Comparison of ENCODE assay signal across 9 mouse cellular contexts in the genomic region with DNA sequence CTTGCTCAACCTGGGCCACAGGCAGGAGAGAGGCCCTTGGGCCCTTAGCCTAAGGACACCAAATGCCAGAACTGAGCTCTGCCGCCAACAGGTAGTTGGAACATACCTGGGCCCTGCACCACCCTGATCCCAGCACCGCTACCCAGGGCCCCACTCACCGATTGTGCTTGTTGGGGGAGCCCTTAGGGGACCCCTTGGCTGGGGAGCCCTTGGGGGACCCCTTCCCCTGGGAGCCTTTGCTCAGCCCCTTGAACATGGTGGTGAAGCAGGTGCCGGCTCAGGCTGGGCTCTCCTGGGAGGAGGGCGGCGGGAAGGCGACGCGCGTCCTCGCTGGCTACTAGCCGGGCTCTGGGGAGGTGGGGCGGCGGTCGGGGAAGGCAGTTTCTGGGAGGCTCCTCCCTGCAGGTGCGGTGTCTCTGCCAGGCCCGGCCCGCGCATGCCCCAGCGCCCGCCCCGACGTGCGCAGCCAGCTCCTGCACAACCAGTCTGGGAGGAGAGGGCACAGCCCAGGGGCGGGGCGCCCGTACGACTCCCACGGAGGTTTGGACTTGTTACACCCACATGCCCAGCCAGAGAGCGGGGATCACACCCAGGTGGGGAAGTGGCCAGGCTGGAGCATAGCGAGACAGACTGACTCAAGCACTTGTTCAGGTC. TPM values are rescaled to one million over a fixed set of nuclear protein-coding genes. Genes with fewer than 3 reads are reported as not detected.
DNase-seq lines count a peak whose midpoint lies in the region; ATAC-seq and TF ChIP-seq lines count a peak whose summit lies in the region.
"Had no signal": no experiment of that assay in that cellular context is flagged by ENCODE, and none has a peak within 500 bp of the region (broad histone marks: within the 10 kb centered on the region; RNA-seq: fewer than 3 reads in every experiment).

A gene (minus strand): TSS at position 336 of the 654 bp plus-strand sequence.

- peak within 1 kb of the TSS; percentile 24 for H3K4me3 ChIP-seq in hindbrain, embryonic 10.5 days
- H3K4me3 ChIP-seq in hindbrain, embryonic 11.5 days (ENCODE audit: low read depth, low read length) = no peak within 1 kb of the TSS
- no peak within 1 kb of the TSS for H3K4me3 ChIP-seq in forebrain, embryonic 14.5 days (ENCODE audit: low read depth, low read length)
- peak within 1 kb of the TSS; percentile 27 for H3K4me3 ChIP-seq in lung, embryonic 14.5 days (ENCODE audit: low read depth, low read length)

- no peak for DNase-seq in hindbrain, embryonic 10.5 days (ENCODE audit: low spot score)
- DNase-seq in hindbrain, embryonic 11.5 days (ENCODE audit: low spot score) = no peak
- DNase-seq in forebrain, embryonic 14.5 days (ENCODE audit: low spot score) = no peak
- peak; percentile 97 for DNase-seq in kidney, adult 8-10 months
- peak; percentile 79 for DNase-seq in lung, embryonic 14.5 days
- peak; percentile 65 for DNase-seq in testis, postnatal 10 days (ENCODE audit: low spot score)
- DNase-seq in left cerebral cortex, adult 18-20 months (ENCODE audit: low spot score in 2 of 2) = no peak
- DNase-seq in cerebellum, adult 11-12 months = no peak

- no peaks in the 10 kb centered on the region for H3K9me3 ChIP-seq in hindbrain, embryonic 10.5 days
- no peaks in the 10 kb centered on the region for H3K9me3 ChIP-seq in hindbrain, embryonic 11.5 days (ENCODE audit: control insufficient read depth, low read length)
- no peaks in the 10 kb centered on the region for H3K9me3 ChIP-seq in forebrain, embryonic 14.5 days (replicated peaks; ENCODE audit: control insufficient read depth, low read length)
- H3K9me3 ChIP-seq in lung, embryonic 14.5 days (ENCODE audit: low read depth, low read length) = no peaks in the 10 kb centered on the region

- peaks cover 5% of the 10 kb centered on the region for H3K36me3 ChIP-seq in hindbrain, embryonic 10.5 days
- H3K36me3 ChIP-seq in hindbrain, embryonic 11.5 days (ENCODE audit: control insufficient read depth, insufficient read depth, low read length) = no peaks in the 10 kb centered on the region
- H3K36me3 ChIP-seq in forebrain, embryonic 14.5 days (ENCODE audit: control insufficient read depth, insufficient read depth, low read length) = peaks cover 3% of the 10 kb centered on the region; the same call in 1 of the 2 replicates
- 0 out of 2 replicates have a peak, but pooled peaks cover under 1% of the 10 kb centered on the region for H3K36me3 ChIP-seq in lung, embryonic 14.5 days (ENCODE audit: insufficient read depth)

- H3K4me2 ChIP-seq in hindbrain, embryonic 11.5 days (replicated peaks; ENCODE audit: low read depth, low read length) = no peak within 1 kb of the TSS
- no peak within 1 kb of the TSS for H3K4me2 ChIP-seq in forebrain, embryonic 14.5 days (ENCODE audit: low read length)
- peak within 1 kb of the TSS; percentile 60 for H3K4me2 ChIP-seq in lung, embryonic 14.5 days

- peaks cover 47% of the 10 kb centered on the region for H3K4me1 ChIP-seq in hindbrain, embryonic 10.5 days (replicated peaks)
- no peaks in the 10 kb centered on the region for H3K4me1 ChIP-seq in hindbrain, embryonic 11.5 days (replicated peaks; ENCODE audit: control insufficient read depth, insufficient read depth, low read length)
- H3K4me1 ChIP-seq in forebrain, embryonic 14.5 days (ENCODE audit: control insufficient read depth, insufficient read depth, low read length) = no peaks in the 10 kb centered on the region
- no peaks in the 10 kb centered on the region for H3K4me1 ChIP-seq in lung, embryonic 14.5 days (ENCODE audit: insufficient read depth)

- H3K27me3 ChIP-seq in hindbrain, embryonic 10.5 days (ENCODE audit: insufficient read depth, poor library complexity, severe bottlenecking) = peaks cover 53% of the 10 kb centered on the region
- H3K27me3 ChIP-seq in hindbrain, embryonic 11.5 days (ENCODE audit: control insufficient read depth, insufficient read depth, low read length) = peaks cover 15% of the 10 kb centered on the region
- H3K27me3 ChIP-seq in forebrain, embryonic 14.5 days (replicated peaks; ENCODE audit: control insufficient read depth, insufficient read depth, low read length) = peaks cover 10% of the 10 kb centered on the region; the same call in 1 of the 2 replicates
- H3K27me3 ChIP-seq in lung, embryonic 14.5 days (ENCODE audit: insufficient read depth, low read length) = peaks cover 20% of the 10 kb centered on the region; the same call in 1 of the 2 replicates
- H3K27me3 ChIP-seq: Patski had no signal

- peak within 1 kb of the TSS; percentile 18; the same call in 1 of the 2 replicates for H3K27ac ChIP-seq in hindbrain, embryonic 10.5 days
- no peak within 1 kb of the TSS for H3K27ac ChIP-seq in hindbrain, embryonic 11.5 days (ENCODE audit: low read depth, low read length)
- H3K27ac ChIP-seq in forebrain, embryonic 14.5 days (ENCODE audit: low read depth, low read length) = no peak within 1 kb of the TSS
- peak within 1 kb of the TSS; percentile 47; the same call in 1 of the 2 replicates for H3K27ac ChIP-seq in lung, embryonic 14.5 days (ENCODE audit: low read depth)

- WGBS in hindbrain, embryonic 10.5 days = 13% methylated on average over 31 of the region's 31 CpGs
- 17% methylated on average over 29 of the region's 31 CpGs for WGBS in hindbrain, embryonic 11.5 days
- WGBS in forebrain, embryonic 14.5 days = 9% methylated on average over 29 of the region's 31 CpGs
- 10% methylated on average over 31 of the region's 31 CpGs for WGBS in lung, embryonic 14.5 days

- H3K9ac ChIP-seq in hindbrain, embryonic 11.5 days (ENCODE audit: low read depth, low read length) = no peak within 1 kb of the TSS
- H3K9ac ChIP-seq in forebrain, embryonic 14.5 days (ENCODE audit: low read length) = 0 out of 2 replicates have a peak within 1 kb of the TSS, but pooled peaks have one; percentile 25
- peak within 1 kb of the TSS; percentile 42; the same call in 1 of the 2 replicates for H3K9ac ChIP-seq in lung, embryonic 14.5 days

- ATAC-seq in hindbrain, embryonic 11.5 days (ENCODE audit: low FRiP score) = no peak
- ATAC-seq in forebrain, embryonic 14.5 days = no peak
- peak; percentile 91 for ATAC-seq in lung, embryonic 14.5 days (ENCODE audit: insufficient read depth)
- ATAC-seq: Patski had no signal

- TF ChIP-seq CTCF in lung, embryonic 14.5 days (IDR thresholded peaks at IDR 0.05; ENCODE audit: low read depth) = no peak

RNA-seq across cellular contexts. Expression of the gene that starts here (rescaled TPM):
- polyA plus RNA-seq in hindbrain, embryonic 10.5 days (2016; fragmentation: Nextera tagmentation; extraction: Ambion mirVana) = 0.35 and 0.76 TPM in 2 replicates
- polyA plus RNA-seq in hindbrain, embryonic 11.5 days (2014; fragmentation: Nextera tagmentation; extraction: Ambion mirVana) = 0.49 and 0.52 TPM in 2 replicates
- polyA plus RNA-seq in forebrain, embryonic 14.5 days (2014; fragmentation: Nextera tagmentation; extraction: Ambion mirVana) = 0.11 and 0.17 TPM in 2 replicates
- polyA plus RNA-seq in lung, embryonic 14.5 days (2014; fragmentation: Nextera tagmentation; extraction: Ambion mirVana) = 4.4 and 4.8 TPM in 2 replicates
- 1 to 10 TPM; 1.8 to 1.9 TPM for total RNA-seq in left cerebral cortex, adult 18-20 months (2021)

Comparison
In these comparisons a context has a peak if more than half of its experiments do, and no peak if none do; other contexts are left out.
1. H3K27ac ChIP-seq: peak in hindbrain, embryonic 10.5 days (single experiment) and lung, embryonic 14.5 days (single experiment); none in hindbrain, embryonic 11.5 days (single experiment) and forebrain, embryonic 14.5 days (single experiment).
2. H3K4me3 ChIP-seq: peak in hindbrain, embryonic 10.5 days (single experiment) and lung, embryonic 14.5 days (single experiment); none in hindbrain, embryonic 11.5 days (single experiment) and forebrain, embryonic 14.5 days (single experiment).
3. DNase-seq: peak in kidney, adult 8-10 months (2 of 2), lung, embryonic 14.5 days (single experiment) and testis, postnatal 10 days (single experiment); none in hindbrain, embryonic 10.5 days (single experiment), hindbrain, embryonic 11.5 days (single experiment), forebrain, embryonic 14.5 days (single experiment), left cerebral cortex, adult 18-20 months (0 of 2) and cerebellum, adult 11-12 months (single experiment).